Mouse (Mus musculus): Measurements from ENCODE around the gene Efna1. TPM values are rescaled to one million over a fixed set of nuclear protein-coding genes. Genes with fewer than 3 reads are reported as not detected.

Gene Efna1
- polyA plus RNA-seq, 2 experiments = 42.2 to 52.2 TPM

DNA sequence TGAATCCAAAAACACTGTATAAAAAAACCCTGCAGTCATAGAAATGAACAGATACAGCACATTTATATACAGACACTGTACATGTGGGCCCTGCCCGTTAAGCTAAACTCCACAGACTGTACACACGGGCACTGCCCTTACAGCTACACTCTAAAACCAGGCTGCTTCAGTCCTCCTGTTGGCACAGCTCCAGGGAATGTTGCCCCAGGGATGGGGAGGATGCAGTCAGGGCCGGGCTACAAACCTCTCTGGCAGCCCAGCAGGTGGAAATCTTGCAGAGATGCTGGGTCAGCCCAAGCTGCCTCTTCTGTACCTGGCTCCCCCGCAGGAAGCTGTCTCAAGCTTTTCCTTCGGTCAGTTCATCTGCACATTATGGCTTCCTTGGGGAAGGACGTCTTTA, 9.2 kb downstream of the Efna1 start:
- DNase-seq (ENCODE audit: low spot score) (no peak), ATAC-seq (ENCODE audit: low FRiP score, low read depth) (no peak)
- no peak overlapping the region for H3K27ac ChIP-seq (replicated peaks; ENCODE audit: low read depth, low read length)
- no peak overlapping the region for H3K4me2 ChIP-seq (replicated peaks; ENCODE audit: low read depth, low read length, severe bottlenecking)
- WGBS = 45% methylated on average over 6 of the region's 6 CpGs
- H3K27me3 ChIP-seq (ENCODE audit: control insufficient read depth, insufficient read depth, low read length) = no peaks in the 10 kb centered on the region
- TF ChIP-seq POLR2A (IDR thresholded peaks at IDR 0.05; ENCODE audit: borderline replicate concordance, extremely low read depth, insufficient read depth, insufficient read length) = no peak
- no peak overlapping the region for H3K4me3 ChIP-seq (replicated peaks; ENCODE audit: low read length)
- H3K36me3 ChIP-seq (ENCODE audit: control insufficient read depth, insufficient read depth, low read length) = peaks cover 41% of the 10 kb centered on the region
- peaks cover 32% of the 10 kb centered on the region for H3K4me1 ChIP-seq (ENCODE audit: control insufficient read depth, insufficient read depth, low read length)
- no peaks in the 10 kb centered on the region for H3K9me3 ChIP-seq (ENCODE audit: control insufficient read depth, low read length)
- no peak overlapping the region for H3K9ac ChIP-seq (ENCODE audit: low read depth, low read length, severe bottlenecking)

DNA sequence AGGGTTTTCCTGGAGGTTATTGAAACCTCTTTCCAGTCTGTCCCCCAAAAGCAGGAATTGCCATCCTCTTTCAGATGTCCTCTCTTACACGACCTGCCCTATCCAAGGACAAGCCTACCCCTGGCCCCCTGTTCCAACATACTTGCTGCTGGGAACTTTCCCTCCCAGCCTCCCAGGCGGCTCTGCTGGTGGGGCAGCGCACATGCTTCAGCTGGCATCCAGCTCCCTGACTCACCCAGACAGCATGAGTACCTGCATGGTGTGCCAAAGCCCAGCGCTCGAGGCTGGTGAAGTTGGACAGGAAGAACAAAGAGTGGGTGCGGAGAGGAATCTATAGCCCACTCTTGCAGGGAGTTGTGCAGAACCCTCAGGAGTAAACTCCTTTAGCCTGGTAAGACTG, 10.1 kb downstream of the Efna1 start:
- ATAC-seq (ENCODE audit: low FRiP score, low read depth) (no peak), DNase-seq (ENCODE audit: low spot score) (no peak)
- Histone ChIP-seq H3K9ac (ENCODE audit: low read depth, low read length, severe bottlenecking) (peak overlapping the region; percentile 75), H3K4me2 (replicated peaks; ENCODE audit: low read depth, low read length, severe bottlenecking) (peak overlapping the region; percentile 54), H3K27me3 (ENCODE audit: control insufficient read depth, insufficient read depth, low read length) (no peaks in the 10 kb centered on the region), H3K4me3 (replicated peaks; ENCODE audit: low read length) (peak overlapping the region; percentile 53), H3K4me1 (ENCODE audit: control insufficient read depth, insufficient read depth, low read length) (peaks cover 29% of the 10 kb centered on the region), H3K36me3 (ENCODE audit: control insufficient read depth, insufficient read depth, low read length) (peaks cover 37% of the 10 kb centered on the region), H3K27ac (replicated peaks; ENCODE audit: low read depth, low read length) (peak overlapping the region; percentile 85), H3K9me3 (ENCODE audit: control insufficient read depth, low read length) (no peaks in the 10 kb centered on the region)
- WGBS = 76% methylated on average over 6 of the region's 6 CpGs
- TF ChIP-seq POLR2A (IDR thresholded peaks at IDR 0.05; ENCODE audit: borderline replicate concordance, extremely low read depth, insufficient read depth, insufficient read length) = no peak

DNA sequence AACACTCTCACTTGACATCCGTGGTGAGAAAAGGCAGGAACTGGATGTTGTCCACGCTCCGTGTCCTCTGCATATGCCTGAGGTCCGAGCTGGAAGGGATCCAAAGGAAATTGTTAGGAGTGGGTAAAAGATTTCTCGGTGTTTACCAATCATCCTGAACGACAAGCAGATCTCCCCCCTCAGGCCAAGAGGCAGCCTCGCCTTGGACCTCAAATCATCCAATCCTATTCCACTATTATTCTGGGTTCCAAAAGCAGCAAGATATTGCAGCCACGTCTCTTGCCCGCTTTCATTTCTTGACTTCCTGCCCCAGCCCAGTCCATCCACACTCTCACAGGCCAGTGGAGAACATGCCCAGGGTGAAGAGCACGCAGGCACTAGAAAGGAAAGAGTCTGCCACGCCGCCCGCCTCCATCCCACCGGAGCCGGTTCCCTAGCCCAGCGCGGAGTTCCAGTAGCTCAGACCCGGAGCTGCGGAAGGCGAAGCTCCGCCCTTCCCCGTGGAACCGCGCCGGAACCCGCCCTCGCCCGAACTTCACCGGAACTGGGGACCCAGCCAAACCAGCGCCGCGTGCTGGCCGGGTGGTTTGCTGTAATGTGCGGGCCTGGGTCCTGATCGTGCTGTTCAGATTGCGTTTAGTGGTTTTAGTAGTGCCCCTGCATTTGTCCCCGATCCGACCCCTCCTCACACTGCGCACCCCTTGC, 10.7 kb downstream of the Efna1 start, which contains the start of gene Slc50a1:
TSS of gene Slc50a1 (minus strand) at position 520 of the 705 bp plus-strand sequence.
- peak within 1 kb of the TSS; percentile 54 for H3K4me2 ChIP-seq (replicated peaks; ENCODE audit: low read depth, low read length, severe bottlenecking)
- H3K27ac ChIP-seq (replicated peaks; ENCODE audit: low read depth, low read length) = peak within 1 kb of the TSS; percentile 85
- ATAC-seq (ENCODE audit: low FRiP score, low read depth) (peak; percentile 76), DNase-seq (ENCODE audit: low spot score) (peak; percentile 66)
- WGBS = 3% methylated on average over 37 of the region's 39 CpGs
- peak within 1 kb of the TSS; percentile 53 for H3K4me3 ChIP-seq (replicated peaks; ENCODE audit: low read length)
- H3K9ac ChIP-seq (ENCODE audit: low read depth, low read length, severe bottlenecking) = peak within 1 kb of the TSS; percentile 75
- H3K27me3 ChIP-seq (ENCODE audit: control insufficient read depth, insufficient read depth, low read length) = no peaks in the 10 kb centered on the region
- peaks cover 30% of the 10 kb centered on the region for H3K36me3 ChIP-seq (ENCODE audit: control insufficient read depth, insufficient read depth, low read length)
- TF ChIP-seq POLR2A (IDR thresholded peaks at IDR 0.05; ENCODE audit: borderline replicate concordance, extremely low read depth, insufficient read depth, insufficient read length) = peak; percentile 80; the same call in 1 of the 2 replicates
- H3K9me3 ChIP-seq (ENCODE audit: control insufficient read depth, low read length) = no peaks in the 10 kb centered on the region
- H3K4me1 ChIP-seq (ENCODE audit: control insufficient read depth, insufficient read depth, low read length) = peaks cover 30% of the 10 kb centered on the region

DNA sequence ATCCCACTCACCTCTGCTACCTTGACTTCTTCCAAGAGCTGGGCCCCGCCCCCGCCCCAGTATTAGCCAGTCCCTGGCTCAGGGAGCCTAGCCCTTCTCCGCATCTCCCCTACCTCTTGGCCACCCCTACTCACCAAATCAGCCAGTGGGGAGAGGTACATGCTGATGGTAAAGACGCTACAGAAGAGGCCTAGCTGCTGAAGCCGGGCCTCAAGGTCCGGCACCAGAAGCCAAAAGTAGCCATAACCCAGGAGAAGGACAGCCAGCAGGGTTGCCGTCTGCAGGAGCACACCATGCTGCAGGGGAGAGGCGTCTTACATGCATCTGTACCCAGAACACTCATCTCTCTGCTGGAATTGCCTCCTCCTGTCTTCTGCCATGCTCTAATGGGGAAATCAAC, 12.0 kb downstream of the Efna1 start:
- Histone ChIP-seq H3K36me3 (ENCODE audit: control insufficient read depth, insufficient read depth, low read length) (peaks cover 19% of the 10 kb centered on the region), H3K4me1 (ENCODE audit: control insufficient read depth, insufficient read depth, low read length) (peaks cover 30% of the 10 kb centered on the region), H3K4me3 (replicated peaks; ENCODE audit: low read length) (peak overlapping the region; percentile 53; the same call in 1 of the 2 replicates), H3K9me3 (ENCODE audit: control insufficient read depth, low read length) (no peaks in the 10 kb centered on the region), H3K9ac (ENCODE audit: low read depth, low read length, severe bottlenecking) (0 out of 2 replicates have a peak overlapping the region, but pooled peaks have one; percentile 3), H3K27ac (replicated peaks; ENCODE audit: low read depth, low read length) (no peak overlapping the region), H3K4me2 (replicated peaks; ENCODE audit: low read depth, low read length, severe bottlenecking) (peak overlapping the region; percentile 54), H3K27me3 (ENCODE audit: control insufficient read depth, insufficient read depth, low read length) (no peaks in the 10 kb centered on the region)
- DNase-seq (ENCODE audit: low spot score) (no peak), ATAC-seq (ENCODE audit: low FRiP score, low read depth) (no peak)
- 55% methylated on average over 8 of the region's 8 CpGs for WGBS
- no peak for TF ChIP-seq POLR2A (IDR thresholded peaks at IDR 0.05; ENCODE audit: borderline replicate concordance, extremely low read depth, insufficient read depth, insufficient read length)

DNA sequence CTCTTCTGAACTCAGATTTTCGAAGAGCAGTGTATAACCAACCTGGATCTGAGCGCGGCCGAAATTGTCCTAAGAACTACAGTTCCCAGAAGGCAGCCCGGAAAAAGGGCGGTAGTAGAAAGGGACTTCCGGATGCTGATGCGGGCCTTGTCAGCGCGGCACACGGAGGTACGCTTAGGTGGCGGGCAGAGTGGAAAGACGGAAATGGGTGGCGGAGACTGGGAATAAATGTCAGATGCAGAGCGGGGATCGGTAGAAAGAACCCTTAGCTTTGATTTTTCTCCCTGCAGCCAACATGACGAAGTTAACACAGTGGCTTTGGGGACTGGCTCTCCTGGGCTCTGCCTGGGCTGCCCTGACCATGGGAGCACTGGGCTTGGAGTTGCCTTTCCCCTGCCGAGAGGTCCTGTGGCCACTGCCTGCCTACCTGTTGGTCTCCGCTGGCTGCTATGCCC, 14.5 kb downstream of the Efna1 start:
- Histone ChIP-seq H3K36me3 (ENCODE audit: control insufficient read depth, insufficient read depth, low read length) (0 out of 2 replicates have a peak, but pooled peaks cover 6% of the 10 kb centered on the region), H3K4me1 (ENCODE audit: control insufficient read depth, insufficient read depth, low read length) (peaks cover 30% of the 10 kb centered on the region), H3K9ac (ENCODE audit: low read depth, low read length, severe bottlenecking) (peak overlapping the region; percentile 87), H3K27me3 (ENCODE audit: control insufficient read depth, insufficient read depth, low read length) (no peaks in the 10 kb centered on the region), H3K4me3 (replicated peaks; ENCODE audit: low read length) (peak overlapping the region; percentile 84), H3K9me3 (ENCODE audit: control insufficient read depth, low read length) (no peaks in the 10 kb centered on the region), H3K27ac (replicated peaks; ENCODE audit: low read depth, low read length) (peak overlapping the region; percentile 73), H3K4me2 (replicated peaks; ENCODE audit: low read depth, low read length, severe bottlenecking) (peak overlapping the region; percentile 82)
- TF ChIP-seq POLR2A (IDR thresholded peaks at IDR 0.05; ENCODE audit: borderline replicate concordance, extremely low read depth, insufficient read depth, insufficient read length) = peak; percentile 70; the same call in 1 of the 2 replicates
- ATAC-seq (ENCODE audit: low FRiP score, low read depth) (peak; percentile 86), DNase-seq (ENCODE audit: low spot score) (peak; percentile 86)
- 2% methylated on average over 20 of the region's 20 CpGs for WGBS
